Mouse (Mus musculus) thymus, postnatal 14 days (tissue): ENCODE data around the gene Btbd17.
A peak's percentile ranks its signal among the peaks of the same experiment; 100 is the strongest.

Experiments used
- DNase-seq: peaks from one replicate; pipeline ENCODE4 v3.0.0; 2021

Btbd17 gene

GRCm38 (mm10) chr11:114802540-114803267, 7.0 kb upstream of the Btbd17 start:
- no peak for DNase-seq

GRCm38 (mm10) chr11:114801906-114802305, 6.2 kb upstream of the Btbd17 start:
- DNase-seq: no peak

GRCm38 (mm10) chr11:114798624-114799023, 2.9 kb upstream of the Btbd17 start, which contains the start of gene Gpr142:
Gene Gpr142 (plus strand): TSS chr11:114798924.
- no peak for DNase-seq

GRCm38 (mm10) chr11:114797981-114798380, 2.2 kb upstream of the Btbd17 start:
- DNase-seq: no peak

GRCm38 (mm10) chr11:114797176-114797575, 1.4 kb upstream of the Btbd17 start:
- DNase-seq: no peak

GRCm38 (mm10) chr11:114795231-114795746, 456 bp downstream of the Btbd17 start:
- DNase-seq: peak; percentile 44

GRCm38 (mm10) chr11:114794691-114795090, 1.1 kb downstream of the Btbd17 start:
- DNase-seq: no peak

GRCm38 (mm10) chr11:114793868-114794545, 1.7 kb downstream of the Btbd17 start:
- DNase-seq: no peak

GRCm38 (mm10) chr11:114792931-114793494, 2.7 kb downstream of the Btbd17 start:
- no peak for DNase-seq

GRCm38 (mm10) chr11:114791891-114792411, 3.8 kb downstream of the Btbd17 start:
- DNase-seq: no peak

- no peak for DNase-seq
Measured at GRCm38 (mm10) chr11:114791351-114791889, 4.3 kb downstream of the Btbd17 start.

- no peak for DNase-seq
Measured at GRCm38 (mm10) chr11:114790841-114791240, 4.9 kb downstream of the Btbd17 start.

GRCm38 (mm10) chr11:114790171-114790570, 5.6 kb downstream of the Btbd17 start:
- no peak for DNase-seq

- DNase-seq: no peak
Measured at GRCm38 (mm10) chr11:114789716-114790115, 6.0 kb downstream of the Btbd17 start.

GRCm38 (mm10) chr11:114789061-114789714, 6.6 kb downstream of the Btbd17 start:
- DNase-seq: peak; percentile 78

- no peak for DNase-seq
Measured at GRCm38 (mm10) chr11:114787611-114788010, 8.1 kb downstream of the Btbd17 start.

GRCm38 (mm10) chr11:114786326-114786725, 9.4 kb downstream of the Btbd17 start:
- no peak for DNase-seq

- no peak for DNase-seq
Measured at GRCm38 (mm10) chr11:114785892-114786291, 9.9 kb downstream of the Btbd17 start.

GRCm38 (mm10) chr11:114780076-114780475, 15.7 kb downstream of the Btbd17 start:
- DNase-seq: no peak

- DNase-seq: no peak
Measured at GRCm38 (mm10) chr11:114771896-114772295, 23.8 kb downstream of the Btbd17 start.

GRCm38 (mm10) chr11:114769911-114770310, 25.8 kb downstream of the Btbd17 start:
- DNase-seq: no peak
